Mouse (Mus musculus) liver, embryonic 12.5 days (tissue): ENCODE results near the gene Abcc1. TPM values are rescaled to one million over a fixed set of nuclear protein-coding genes. Genes with fewer than 3 reads are reported as not detected.

Experiments
- ATAC-seq: fragments of 200-750 bp; cut with Nextera tagmentation; 2 replicates; pipeline ENCODE4 v1.8.0; 2017; ENCODE audit warnings: moderate number of reproducible peaks, mild to moderate bottlenecking, moderate library complexity
- H3K27ac ChIP-seq: fragments of 300-500 bp; sonication (generic); 2 replicates; pipeline ENCODE4 v1.5.1; 2016; ENCODE audit warnings: mild to moderate bottlenecking
- H3K27me3 ChIP-seq: fragments of 300-500 bp; sonication (generic); replicated peaks from 2 replicates; pipeline ENCODE4 v1.6.1; 2016; ENCODE audit warnings: mild to moderate bottlenecking, moderate library complexity
- H3K36me3 ChIP-seq: fragments of 300-500 bp; sonication (generic); 2 replicates; pipeline ENCODE4 v1.6.1; 2016; ENCODE audit warnings: mild to moderate bottlenecking, moderate library complexity
- H3K4me1 ChIP-seq: fragments of 300-500 bp; sonication (generic); 2 replicates; pipeline ENCODE4 v1.6.1; 2016
- H3K4me2 ChIP-seq: fragments of 300-500 bp; sonication (generic); 2 replicates; pipeline ENCODE4 v1.6.1; 2016; ENCODE audit warnings: mild to moderate bottlenecking, moderate library complexity
- H3K4me3 ChIP-seq: fragments of 300-500 bp; sonication (generic); 2 replicates; pipeline ENCODE4 v1.5.1; 2016; ENCODE audit warnings: mild to moderate bottlenecking, moderate library complexity
- H3K9ac ChIP-seq: fragments of 300-500 bp; sonication (generic); 2 replicates; pipeline ENCODE4 v1.6.1; 2016; ENCODE audit warnings: mild to moderate bottlenecking, moderate library complexity
- H3K9me3 ChIP-seq: fragments of 300-500 bp; sonication (generic); replicated peaks from 2 replicates; pipeline ENCODE4 v1.6.1; 2016; ENCODE audit warnings: mild to moderate bottlenecking, moderate library complexity
- WGBS: fragments of 180-500 bp; shearing (Covaris S2); methylation state at CpG from one replicate; pipeline ENCODE4 v1.1.7; 2016; ENCODE audit not compliant: insufficient replicate concordance; 5-methylcytosine and 5-hydroxymethylcytosine counted together
- polyA plus RNA-seq: library from polyadenylated mRNA; unstranded; fragments of >200 nt; fragmentation: Nextera tagmentation; extraction: Ambion mirVana; gene quantifications from 2 replicates; pipeline ENCODE4 v1.2.1, GENCODE M21; 2016

Abcc1 gene
- polyA plus RNA-seq, 1 experiment from 2014 or later = 6.2 TPM

GRCm38 (mm10) chr16:14476701-14477400 is 115.5 kb downstream of the Abcc1 start:
- WGBS = 70% methylated on average over 9 of the region's 9 CpGs
- Histone ChIP-seq H3K27ac (no peak overlapping the region), H3K4me3 (no peak overlapping the region), H3K27me3 (no peaks in the 10 kb centered on the region), H3K9ac (no peak overlapping the region), H3K9me3 (no peaks in the 10 kb centered on the region), H3K36me3 (peaks cover 33% of the 10 kb centered on the region), H3K4me1 (peaks cover 11% of the 10 kb centered on the region; the same call in 1 of the 2 replicates), H3K4me2 (no peak overlapping the region)
- ATAC-seq = no peak

GRCm38 (mm10) chr16:14477510-14478300 is 116.3 kb downstream of the Abcc1 start:
- Histone ChIP-seq H3K4me1 (peaks cover 11% of the 10 kb centered on the region; the same call in 1 of the 2 replicates), H3K27ac (no peak overlapping the region), H3K9ac (no peak overlapping the region), H3K27me3 (no peaks in the 10 kb centered on the region), H3K4me2 (no peak overlapping the region), H3K9me3 (no peaks in the 10 kb centered on the region), H3K4me3 (no peak overlapping the region), H3K36me3 (peaks cover 24% of the 10 kb centered on the region)
- ATAC-seq = no peak
- 41% methylated on average over 10 of the region's 10 CpGs for WGBS

GRCm38 (mm10) chr16:14479641-14480040 is 118.3 kb downstream of the Abcc1 start:
- peaks cover 7% of the 10 kb centered on the region for H3K36me3 ChIP-seq
- no peak for ATAC-seq
- 73% methylated on average over 2 of the region's 2 CpGs for WGBS

GRCm38 (mm10) chr16:14483221-14483620 is 121.9 kb downstream of the Abcc1 start:
- Histone ChIP-seq H3K4me2 (no peak overlapping the region), H3K36me3 (no peaks in the 10 kb centered on the region), H3K27ac (no peak overlapping the region), H3K9ac (no peak overlapping the region), H3K4me3 (no peak overlapping the region), H3K27me3 (no peaks in the 10 kb centered on the region), H3K4me1 (no peaks in the 10 kb centered on the region), H3K9me3 (no peaks in the 10 kb centered on the region)
- WGBS = 50% methylated on average over 1 of the region's 1 CpGs
- ATAC-seq = no peak

More at GRCm38 (mm10) chr16:14479641-14480040, 118.3 kb downstream of the Abcc1 start:
- Histone ChIP-seq H3K27ac (no peak overlapping the region), H3K4me1 (peaks cover 11% of the 10 kb centered on the region; the same call in 1 of the 2 replicates), H3K9me3 (no peaks in the 10 kb centered on the region), H3K27me3 (no peaks in the 10 kb centered on the region), H3K9ac (no peak overlapping the region), H3K4me2 (no peak overlapping the region), H3K4me3 (no peak overlapping the region)

GRCm38 (mm10) chr16:14493491-14494114 is 132.2 kb downstream of the Abcc1 start:
- 62% methylated on average over 2 of the region's 2 CpGs for WGBS
- H3K9me3 ChIP-seq = no peaks in the 10 kb centered on the region
- H3K27ac ChIP-seq = no peak overlapping the region
- no peak overlapping the region for H3K4me2 ChIP-seq
- no peak overlapping the region for H3K9ac ChIP-seq
- no peaks in the 10 kb centered on the region for H3K36me3 ChIP-seq
- H3K27me3 ChIP-seq = no peaks in the 10 kb centered on the region
- H3K4me3 ChIP-seq = no peak overlapping the region
- H3K4me1 ChIP-seq = no peaks in the 10 kb centered on the region
- no peak for ATAC-seq

- no peak overlapping the region for H3K27ac ChIP-seq
- no peaks in the 10 kb centered on the region for H3K27me3 ChIP-seq
- WGBS = 65% methylated on average over 8 of the region's 8 CpGs
- H3K9ac ChIP-seq = no peak overlapping the region
- no peak overlapping the region for H3K4me2 ChIP-seq
- no peaks in the 10 kb centered on the region for H3K36me3 ChIP-seq
- no peaks in the 10 kb centered on the region for H3K4me1 ChIP-seq
- H3K9me3 ChIP-seq = no peaks in the 10 kb centered on the region
- H3K4me3 ChIP-seq = no peak overlapping the region
- no peak for ATAC-seq
Observed at GRCm38 (mm10) chr16:14501649-14502360, 140.4 kb downstream of the Abcc1 start.

GRCm38 (mm10) chr16:14506461-14506860 is 145.1 kb downstream of the Abcc1 start:
- Histone ChIP-seq H3K4me1 (no peaks in the 10 kb centered on the region), H3K9me3 (no peaks in the 10 kb centered on the region), H3K27me3 (no peaks in the 10 kb centered on the region), H3K27ac (no peak overlapping the region), H3K9ac (no peak overlapping the region), H3K4me2 (no peak overlapping the region), H3K36me3 (no peaks in the 10 kb centered on the region), H3K4me3 (no peak overlapping the region)
- WGBS = 32% methylated on average over 2 of the region's 2 CpGs
- ATAC-seq = no peak

Other genes with a start within 250 kb of the Abcc1 start
- gene Nde1, start 198.3 kb upstream of the Abcc1 start, polyA plus RNA-seq = 70.0 and 70.2 TPM in 2 replicates
- gene Marf1, start 198.2 kb upstream of the Abcc1 start, polyA plus RNA-seq = 6.4 and 6.6 TPM in 2 replicates
- gene Myh11, start 70.2 kb upstream of the Abcc1 start, polyA plus RNA-seq = 0.69 and 0.71 TPM in 2 replicates
- gene Fopnl, start 44.2 kb upstream of the Abcc1 start, polyA plus RNA-seq = 81.9 and 85.5 TPM in 2 replicates
- not detected in 2 replicates for gene A630010A05Rik, start 200.8 kb downstream of the Abcc1 start, polyA plus RNA-seq